Mouse (Mus musculus): Measurements from ENCODE around the gene Pipox.

The Pipox gene

DNA sequence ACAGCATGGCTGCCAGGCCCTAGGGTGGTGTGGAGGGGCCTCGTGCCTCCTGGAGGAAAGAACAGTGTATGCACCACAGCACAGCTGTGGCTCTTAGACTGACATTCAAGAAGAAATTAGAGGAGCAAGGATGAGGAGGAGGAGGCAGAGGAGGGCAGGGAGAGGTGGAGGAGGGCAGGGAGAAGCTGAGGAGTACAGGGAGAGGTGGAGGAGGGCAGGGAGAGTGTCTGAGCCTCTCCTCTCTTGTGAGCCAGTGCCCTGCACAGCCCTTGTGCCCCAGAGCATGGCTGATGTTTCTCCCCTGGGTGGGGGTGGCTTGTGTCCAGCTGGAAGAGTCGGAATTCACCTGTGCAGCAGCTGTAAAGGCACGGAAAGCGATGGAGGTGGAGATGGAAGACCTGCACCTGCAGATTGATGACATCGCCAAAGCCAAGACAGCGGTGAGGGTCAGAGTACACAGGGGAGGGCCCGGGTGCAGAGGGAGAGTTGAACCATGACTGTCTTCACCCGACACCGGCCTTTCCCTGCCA lies 46.2 kb downstream of the Pipox start:
- DNase-seq (ENCODE audit: low spot score): no peak

DNA sequence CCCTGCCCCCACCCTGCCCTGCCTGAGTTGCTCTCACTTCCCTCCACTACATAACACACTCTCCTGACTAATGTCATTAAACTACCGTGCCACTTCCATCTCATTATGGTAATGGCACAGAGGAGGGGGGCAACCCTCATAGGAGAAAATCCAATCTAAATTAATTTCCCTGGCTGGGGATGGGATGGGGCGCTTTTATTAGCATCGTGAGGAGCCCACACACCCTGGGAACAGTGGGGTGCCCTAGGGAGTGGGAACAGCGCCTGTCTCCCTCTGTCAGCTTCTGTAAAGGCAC lies 50.0 kb downstream of the Pipox start:
- DNase-seq (ENCODE audit: low spot score): no peak

DNA sequence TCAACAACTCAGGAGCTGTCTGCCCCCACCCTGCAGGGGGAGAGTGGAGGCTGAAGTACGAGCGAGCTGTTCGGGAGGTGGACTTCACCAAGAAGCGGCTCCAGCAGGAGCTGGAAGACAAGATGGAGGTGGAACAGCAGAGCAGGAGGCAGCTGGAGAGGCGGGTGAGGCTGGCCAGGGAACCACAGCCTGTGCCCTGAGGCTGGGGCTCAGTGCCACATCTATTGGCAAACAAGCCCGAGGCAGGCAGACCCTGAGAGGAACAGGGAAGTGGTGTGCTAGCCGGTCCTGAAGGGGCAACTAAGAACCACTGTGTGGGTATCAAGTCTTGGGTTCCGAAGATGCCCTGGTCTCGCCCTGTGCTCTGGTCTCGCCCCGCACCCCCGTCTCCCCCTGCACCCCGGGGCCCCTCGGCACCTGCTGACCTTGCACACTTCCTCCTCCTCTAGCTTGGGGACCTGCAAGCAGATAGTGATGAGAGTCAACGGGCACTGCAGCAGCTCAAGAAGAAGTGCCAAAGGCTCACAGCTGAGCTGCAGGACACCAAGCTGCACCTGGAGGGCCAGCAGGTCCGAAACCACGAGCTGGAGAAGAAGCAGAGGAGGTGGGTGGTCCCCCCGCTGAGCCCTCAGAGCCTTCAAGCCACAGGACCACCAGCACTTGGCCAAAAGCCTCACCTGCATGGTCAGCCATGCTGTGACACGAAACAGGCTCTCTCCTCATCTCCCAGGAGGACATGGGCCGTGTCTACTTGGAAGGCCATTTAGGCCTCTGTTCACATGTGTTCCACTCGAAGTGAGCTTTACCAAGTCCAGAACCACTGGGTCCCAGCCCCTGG lies 50.6 kb downstream of the Pipox start:
- DNase-seq (ENCODE audit: low spot score): no peak

DNA sequence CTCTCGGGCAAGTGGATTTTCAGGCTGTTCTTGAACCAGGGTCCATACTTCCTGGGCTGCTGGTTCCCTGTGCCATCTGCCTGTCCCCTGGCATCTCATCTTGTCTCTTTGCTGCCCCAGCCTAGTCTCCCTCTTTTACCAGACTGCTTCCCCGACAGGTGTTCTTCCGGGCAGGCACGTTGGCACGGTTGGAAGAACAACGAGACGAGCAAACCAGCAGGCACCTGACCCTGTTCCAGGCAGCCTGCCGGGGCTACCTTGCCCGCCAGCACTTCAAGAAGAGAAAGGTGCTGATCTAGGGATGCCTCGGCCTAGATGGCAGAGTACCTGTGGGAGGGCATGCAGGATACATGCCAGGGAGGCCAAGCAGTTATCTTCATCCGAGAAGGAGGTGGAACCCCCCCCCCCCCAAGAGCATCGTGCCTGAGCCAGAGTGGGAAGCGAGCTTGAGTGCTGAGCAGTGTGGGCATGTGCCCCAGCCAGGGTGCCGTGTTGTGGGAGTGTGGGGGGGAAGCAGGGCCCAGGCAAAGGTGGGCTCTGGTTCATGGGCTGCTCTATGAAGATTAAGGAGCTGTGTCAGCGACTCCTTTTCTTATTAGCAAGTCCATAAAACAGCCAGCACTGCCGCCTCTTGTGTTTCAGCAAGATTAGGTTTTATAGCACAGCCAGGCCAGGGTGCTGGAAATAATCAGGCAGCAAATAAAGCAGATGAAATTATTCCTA lies 53.2 kb downstream of the Pipox start:
- DNase-seq (ENCODE audit: low spot score): no peak

DNA sequence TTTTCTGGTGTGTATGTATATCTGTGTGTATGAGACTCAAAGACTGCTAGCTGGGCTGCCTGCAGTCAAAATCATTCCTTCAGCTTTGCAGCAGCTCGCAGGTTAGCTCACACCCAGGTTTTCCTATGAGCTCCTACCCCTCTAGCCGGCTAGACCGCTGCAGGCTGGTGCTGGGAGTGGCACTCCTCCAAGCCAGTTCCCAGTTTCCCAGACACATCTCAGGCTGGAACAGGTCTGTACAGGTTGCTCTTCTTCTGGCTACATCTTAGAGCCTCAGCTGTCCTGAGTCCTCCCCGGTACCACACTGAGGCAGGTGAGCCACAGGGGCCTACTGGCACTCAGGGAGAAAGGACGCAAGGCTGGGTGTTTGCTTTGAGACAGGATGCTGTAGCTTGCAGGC lies 56.0 kb downstream of the Pipox start:
- DNase-seq (ENCODE audit: low spot score): no peak

DNA sequence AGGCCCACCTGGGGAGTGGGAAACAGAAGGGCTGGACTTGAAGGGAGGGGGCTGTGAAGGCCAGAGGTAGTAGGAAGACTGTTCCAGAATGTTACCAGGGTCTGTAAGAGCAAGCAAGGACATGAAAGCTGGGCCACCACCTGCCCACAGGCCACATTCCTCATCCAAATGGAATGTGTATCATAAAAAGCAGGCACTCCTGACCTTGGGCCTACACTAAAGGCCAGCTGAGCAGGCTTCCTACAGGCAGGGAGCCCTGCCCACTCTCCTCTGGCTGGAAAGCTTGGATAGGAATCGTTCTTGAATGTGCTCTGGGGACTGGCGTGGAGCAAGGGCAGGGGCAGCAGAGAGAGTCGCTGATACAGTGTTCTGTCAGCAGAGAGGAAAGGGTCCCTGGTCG lies 57.1 kb downstream of the Pipox start:
- DNase-seq (ENCODE audit: low spot score): no peak

DNA sequence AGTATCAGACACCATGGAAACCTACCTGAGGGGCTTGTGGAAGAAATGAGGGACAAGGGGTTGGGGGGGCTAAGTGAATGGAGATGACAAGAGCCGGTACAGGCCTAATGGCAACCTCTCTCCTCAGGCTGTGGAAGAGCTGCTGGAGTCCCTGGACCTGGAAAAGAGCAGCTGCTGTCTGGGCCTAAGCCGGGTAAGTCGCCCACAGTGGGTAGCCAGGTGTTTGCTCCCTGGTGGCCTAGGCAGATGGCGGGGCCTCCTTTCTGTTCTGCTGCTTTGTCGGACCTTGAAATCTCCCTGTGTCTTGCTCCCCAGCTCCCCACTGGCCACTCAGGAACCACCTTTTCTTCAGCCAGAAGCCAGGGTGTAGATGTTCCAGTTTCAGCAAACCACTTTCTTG lies 57.6 kb downstream of the Pipox start:
- no peak for DNase-seq (ENCODE audit: low spot score)

DNA sequence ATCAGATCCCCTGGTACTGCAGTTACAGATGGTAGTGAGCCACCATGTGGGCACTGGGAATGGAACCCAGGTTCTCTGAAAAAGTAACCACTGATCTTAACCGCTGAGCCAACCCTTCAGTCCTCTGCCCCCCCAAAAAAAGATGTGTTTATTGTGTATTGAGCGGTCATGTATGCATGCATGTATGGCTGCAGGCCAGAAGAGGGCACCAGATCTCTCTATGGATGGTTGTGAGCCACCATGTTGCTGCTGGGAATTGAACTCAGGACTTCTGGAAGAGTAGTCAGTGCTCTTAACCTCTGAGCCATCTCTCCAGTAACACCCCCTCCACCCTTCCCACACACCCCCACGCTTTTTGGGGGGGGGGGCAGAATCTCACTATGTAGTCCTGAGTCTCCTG lies 58.8 kb downstream of the Pipox start:
- no peak for DNase-seq (ENCODE audit: low spot score)

DNA sequence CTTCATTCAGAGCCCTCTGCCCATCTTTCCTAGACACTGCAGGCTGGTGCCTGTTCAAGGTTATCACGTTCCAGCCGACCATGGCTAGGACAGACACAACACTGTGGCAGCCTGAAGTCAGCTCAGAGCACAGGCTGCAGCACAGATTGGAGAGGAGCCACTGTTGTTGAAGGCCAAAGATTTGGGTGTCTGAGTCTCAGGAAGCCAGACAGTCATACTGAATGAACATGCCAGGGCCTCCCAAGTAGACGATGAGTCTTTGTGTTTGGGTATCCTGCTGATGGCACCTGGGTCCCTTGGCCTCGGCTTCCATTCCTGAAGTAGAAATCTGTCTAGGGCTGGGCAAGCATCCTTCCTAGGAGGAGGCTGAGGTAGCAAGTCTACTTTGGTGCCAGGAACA lies 61.4 kb downstream of the Pipox start:
- DNase-seq (ENCODE audit: low spot score): no peak

DNA sequence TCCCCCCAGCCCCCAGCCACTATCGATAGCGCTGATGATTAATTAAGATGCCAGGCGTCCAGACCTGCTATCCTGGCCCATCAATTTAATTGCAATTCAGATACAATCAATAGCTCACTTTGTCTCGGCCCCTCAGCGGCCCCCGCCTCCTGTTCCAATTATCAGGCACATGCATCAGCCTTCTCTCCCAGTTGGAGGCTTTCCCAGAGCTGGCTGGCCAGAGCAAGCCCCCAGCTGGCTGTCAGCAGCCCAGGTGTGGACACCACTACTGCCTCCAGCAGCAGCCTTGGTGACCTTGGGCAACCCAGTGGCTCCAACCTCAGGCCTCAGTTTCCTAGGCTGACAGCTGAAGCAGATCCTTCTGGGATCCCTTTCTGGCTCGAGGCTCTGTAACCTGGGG lies 63.0 kb downstream of the Pipox start:
- no peak for DNase-seq (ENCODE audit: low spot score)
